Mouse (Mus musculus): ENCODE results near the gene Mast3.
"Not testable (repeated sequence)": the region's sequence is repeated elsewhere in the genome, so short reads cannot be mapped to it uniquely, and the experiment has no call there.

The Mast3 gene

DNA sequence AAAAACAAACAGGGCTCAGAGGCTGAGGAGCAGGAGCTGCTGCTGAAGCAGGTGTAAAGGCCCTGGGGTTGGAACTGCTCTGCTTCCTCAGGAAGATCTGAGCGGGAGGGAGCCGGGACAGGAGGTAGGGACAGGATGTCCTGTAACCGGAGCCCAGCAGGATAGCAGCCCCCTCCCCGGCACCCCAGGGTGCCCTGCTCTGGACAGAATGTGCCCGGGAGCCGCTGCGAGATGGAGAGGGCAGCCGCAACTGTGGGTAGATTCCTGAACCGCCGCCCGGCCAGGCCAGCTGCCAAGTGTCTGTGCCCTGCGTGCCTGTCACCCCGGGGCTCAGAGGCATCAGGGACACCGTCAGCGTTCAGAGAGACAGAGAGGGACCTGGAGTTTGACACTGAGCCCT, 28.7 kb upstream of the Mast3 start:
- DNase-seq = peak; percentile 71

DNA sequence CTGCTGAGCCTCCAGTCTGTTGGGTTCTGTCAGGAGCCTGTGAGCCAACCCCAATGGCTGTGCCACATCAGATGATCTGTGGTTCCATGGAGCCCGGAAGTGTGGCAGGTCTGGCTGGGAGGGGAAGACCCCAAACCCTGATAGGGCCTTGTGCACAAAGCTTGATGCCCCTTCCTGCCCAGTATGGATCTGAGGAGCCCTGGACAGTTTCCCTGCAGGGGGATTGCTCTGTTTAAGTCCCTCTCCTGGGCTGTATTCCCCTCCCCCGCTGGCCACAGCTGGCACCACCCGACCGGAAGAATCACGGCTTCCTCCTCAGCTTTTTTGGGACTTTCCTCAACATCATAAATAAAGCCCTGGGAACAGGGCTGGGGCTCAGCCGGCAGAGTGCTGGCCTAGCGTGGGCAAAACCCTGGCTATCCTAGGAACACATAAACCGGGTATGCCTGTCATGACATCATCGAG, 28.2 kb upstream of the Mast3 start:
- DNase-seq = peak; percentile 64

DNA sequence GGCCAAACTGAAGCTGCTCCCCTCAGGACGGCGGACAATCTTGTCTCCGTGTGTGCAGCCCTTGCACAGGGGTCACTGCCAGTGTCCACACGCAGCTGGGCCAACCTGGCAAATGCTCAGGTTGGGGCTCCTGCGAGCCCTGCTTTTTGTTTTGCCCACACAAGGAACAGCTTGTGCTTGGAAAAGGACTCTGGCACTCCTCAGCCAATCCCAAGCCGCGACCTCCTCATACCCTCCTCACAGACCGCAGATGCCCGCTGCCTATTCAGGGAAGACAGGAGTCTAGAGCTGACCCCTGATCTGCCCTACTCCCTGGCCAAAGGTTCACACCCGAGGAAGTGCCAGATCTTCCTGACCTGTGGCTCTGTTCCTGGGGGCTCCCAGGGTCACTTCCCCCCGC, 27.5 kb upstream of the Mast3 start:
- no peak for DNase-seq

DNA sequence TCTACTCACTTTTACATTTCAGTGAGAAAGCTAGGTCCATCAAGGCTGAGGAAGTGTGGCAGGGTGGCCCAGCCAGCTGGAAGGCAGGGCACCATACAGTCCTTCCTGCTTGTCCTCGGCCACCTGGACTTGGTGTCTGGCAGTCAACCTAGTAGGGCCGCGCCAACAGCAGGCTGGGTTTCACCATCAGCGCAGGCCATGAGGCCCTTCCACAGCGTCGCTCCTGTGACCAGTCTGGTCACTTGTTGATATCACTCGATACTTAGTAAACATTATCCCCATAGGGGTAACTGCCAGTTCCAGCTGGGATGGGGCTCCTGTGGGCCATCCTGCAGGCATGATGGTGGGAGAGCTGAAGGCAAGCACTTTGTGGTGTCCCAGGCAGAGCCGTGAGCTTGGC, 26.7 kb upstream of the Mast3 start:
- no peak for DNase-seq

DNA sequence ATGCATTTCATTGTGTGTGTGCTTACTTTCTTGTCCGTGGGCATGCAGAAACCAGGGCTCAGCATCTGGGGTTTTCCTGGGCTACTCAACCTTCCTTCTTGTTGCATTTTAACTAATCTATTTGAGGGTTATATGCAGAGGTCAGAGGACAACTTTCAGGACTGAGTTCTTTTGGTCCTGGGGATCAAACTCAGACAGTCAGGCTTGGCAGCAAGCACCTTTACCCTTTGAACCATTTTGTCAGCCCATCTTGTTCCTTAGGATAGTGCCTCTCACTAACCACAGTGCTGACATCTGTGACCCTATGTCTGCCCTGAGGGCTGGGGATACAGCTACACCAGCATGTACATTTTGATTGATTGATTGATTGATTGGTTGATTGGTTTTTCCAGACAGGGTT, 22.9 kb upstream of the Mast3 start:
- no peak for DNase-seq

DNA sequence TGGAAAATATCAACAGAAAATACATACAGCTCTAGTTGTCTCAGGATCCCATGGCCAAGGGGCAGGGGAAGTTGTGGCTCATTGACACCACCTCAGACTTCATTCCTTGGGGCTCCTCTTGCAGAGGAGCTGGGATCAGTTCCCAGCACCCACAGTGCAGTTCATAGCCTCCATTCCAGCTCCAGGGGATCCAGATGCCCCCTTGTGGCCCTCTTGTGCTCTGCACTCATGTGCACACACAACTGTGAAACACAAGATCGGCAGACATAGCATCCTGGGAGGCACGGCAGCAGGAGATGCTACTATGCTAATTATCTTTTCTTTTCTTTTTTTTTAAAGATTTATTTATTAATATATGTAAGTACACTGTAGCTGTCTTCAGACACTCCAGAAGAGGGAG, 22.2 kb upstream of the Mast3 start:
- no peak for DNase-seq

DNA sequence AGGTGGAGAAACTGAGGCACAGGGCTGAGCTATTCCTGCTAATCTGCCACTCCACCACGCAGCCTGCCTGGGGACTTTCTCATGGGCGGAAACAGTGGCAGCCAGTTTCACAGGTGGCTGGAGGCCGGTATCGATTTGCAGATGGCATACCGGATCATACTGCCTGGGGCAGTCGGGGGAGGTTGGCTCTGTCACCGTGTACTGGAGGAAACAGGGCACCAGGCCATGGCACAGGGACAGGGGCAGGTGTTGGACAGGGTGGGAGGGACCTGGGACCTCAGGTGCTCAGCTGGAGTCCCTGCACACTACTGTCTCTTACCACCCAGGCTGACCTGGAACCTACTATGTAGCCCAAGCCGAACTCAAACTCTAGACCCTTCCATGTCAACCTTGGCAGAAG, 21.0 kb upstream of the Mast3 start:
- no peak for DNase-seq

DNA sequence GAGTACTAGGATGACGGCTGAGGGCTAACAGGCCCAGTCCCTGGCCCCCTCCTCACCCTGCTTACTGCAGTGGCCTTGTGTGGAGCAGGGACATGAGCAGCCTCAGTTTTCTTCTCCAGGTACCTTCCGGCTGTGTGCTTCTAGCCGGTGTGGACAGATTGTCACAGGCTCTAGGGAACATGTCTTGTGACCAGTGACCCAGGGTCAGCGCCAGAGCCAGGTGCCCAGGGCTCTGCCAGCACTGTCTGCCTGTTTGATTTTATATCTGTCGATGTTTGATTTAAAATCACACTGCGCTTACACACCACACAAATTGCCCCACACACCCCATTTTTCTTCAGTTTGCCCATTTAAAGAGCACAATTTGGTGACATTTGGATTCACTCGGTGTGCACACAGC, 18.9 kb upstream of the Mast3 start:
- DNase-seq = no peak

DNA sequence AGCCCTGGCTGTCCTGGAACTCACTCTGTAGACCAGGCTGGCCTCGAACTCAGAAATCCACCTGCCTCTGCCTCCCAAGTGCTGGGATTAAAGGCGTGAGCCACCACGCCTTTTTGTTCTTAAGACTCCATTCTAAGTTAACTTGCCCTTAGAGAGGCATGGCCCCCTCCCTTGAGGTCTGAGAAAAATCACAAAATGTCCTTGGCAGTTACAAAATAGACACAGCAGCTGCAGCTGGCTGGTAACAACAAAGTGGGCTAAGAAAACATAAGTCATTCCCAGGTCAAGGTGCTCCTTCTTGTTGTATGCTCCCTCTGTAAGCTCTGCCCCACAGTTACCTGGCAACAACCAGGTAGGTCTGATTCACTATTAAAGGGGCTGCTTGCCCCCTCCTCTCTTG, 17.7 kb upstream of the Mast3 start:
- not testable (repeated sequence) for DNase-seq

DNA sequence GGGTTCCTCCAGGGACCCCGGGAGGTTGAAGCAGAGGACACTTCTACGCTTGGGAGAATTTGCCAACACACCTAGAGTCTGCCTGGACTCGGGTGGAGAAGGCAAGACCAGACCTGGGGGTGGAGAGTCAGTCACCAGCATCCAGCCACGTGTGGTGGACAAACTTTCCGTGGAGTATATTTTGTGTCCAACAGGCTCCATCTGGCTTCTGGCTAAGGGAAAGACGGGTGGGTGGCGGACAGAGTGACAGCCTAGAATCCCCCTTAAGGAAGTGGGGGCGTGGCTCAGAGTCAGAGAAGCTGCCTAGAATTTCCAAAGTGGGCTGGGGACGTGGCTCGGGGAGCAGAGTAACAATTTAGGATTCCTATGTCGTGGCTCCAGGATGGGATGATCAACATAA, 17.1 kb upstream of the Mast3 start:
- no peak for DNase-seq

DNA sequence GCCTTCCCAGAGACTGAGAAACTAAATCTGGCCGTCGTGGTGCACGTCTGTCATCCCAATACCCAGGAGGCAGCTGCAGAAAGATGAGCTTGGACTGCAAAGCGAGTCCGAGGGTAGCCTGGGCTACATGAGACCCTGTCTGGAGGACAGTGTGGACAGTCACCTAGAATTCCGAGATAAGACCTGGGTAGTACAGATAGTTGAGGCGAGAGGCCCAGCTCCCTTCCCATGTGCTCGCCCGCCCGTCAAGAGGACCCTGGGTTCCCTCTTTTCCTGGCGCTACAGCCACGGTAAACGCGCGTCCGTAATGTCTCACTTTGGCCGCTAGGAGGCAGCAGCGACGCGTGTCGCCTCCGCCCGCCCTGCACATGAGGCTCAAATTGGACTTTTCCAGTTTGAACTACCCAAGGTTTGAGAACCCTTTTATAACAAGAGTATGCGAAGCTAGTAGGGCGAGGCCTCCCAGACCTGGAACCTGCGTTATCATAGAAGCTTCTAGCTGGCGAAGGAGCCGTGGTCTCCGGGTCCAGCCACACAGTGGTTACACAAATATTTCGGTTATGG, 16.6 kb upstream of the Mast3 start:
- peak; percentile 75 for DNase-seq

DNA sequence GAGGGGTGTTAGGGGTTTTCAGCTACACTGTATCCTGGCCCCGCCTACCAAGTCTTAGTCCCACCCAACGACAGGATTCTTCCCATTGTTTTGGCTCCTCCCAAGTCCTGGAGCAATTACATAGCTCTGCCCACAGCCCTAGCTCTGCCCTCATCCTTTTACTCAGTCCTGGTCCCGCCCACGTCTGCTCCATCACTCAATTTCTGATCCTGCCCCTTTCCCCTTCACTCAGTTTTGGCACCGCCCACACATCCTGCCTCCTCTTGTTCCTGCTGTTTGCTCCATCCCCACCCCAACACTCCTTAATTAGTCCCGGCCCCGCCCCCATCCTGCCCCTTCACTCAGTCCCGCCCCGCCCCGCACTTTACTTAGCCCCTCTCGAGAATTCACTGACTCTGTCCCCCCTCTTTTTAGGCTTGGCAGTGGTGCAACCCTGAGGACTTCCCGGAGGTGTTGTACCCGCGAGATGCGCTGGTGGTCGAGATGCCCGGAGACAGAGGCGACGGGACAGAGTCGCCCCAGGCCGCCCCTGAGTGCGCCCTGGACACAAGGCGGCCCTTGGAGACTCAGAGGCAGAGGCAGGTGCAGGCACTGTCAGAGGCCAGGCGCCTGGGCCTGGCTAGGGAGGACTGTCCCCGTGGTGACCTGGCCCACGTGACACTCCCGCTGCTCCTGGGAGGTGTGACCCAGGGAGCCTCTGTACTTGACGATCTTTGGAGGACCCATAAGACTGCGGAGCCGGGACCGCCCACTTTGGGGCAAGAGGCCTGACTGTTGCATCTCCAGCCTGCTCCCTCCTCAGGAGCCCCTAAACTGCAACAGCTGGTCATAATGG, 15.5 kb upstream of the Mast3 start:
- peak; percentile 90 for DNase-seq

DNA sequence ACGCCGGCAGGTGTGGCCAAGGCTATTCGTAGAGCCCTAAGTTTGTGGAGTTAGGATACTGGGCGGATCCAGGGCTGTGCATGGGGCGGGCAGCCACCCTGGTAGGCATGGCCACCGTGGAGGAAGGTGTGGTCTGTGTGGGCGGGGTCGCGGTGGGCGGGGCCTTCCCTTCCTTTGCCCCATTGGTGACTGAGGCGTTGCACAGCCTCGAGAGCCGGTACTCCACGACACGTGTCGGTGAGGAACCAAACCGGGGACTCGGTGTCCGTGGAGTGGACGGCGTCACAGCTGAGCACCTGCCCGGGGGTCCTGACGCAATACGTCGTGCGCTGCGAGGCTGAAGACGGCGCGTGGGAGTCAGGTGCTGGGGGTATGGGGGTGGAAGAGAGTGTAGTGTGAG, 11.8 kb upstream of the Mast3 start:
- peak; percentile 75 for DNase-seq

DNA sequence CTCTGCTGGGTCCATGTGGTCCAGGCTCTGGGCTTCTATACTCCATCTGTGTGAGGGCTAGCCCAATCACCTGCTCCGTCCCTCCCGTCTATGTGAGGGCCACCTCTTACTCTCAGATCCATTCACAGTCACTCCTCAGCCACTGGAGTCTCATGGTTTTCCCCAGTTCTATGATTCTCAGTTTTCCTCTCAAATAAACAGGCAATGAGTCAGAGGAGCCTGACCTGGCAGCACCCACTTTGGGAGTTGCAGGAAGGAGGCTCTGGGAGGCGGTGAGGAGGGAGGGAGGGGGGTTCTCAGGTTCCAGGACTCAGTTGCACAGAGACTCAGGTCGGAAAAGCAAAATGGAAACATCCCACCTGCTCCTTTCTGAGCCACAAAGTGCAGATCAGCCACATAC, 8.0 kb upstream of the Mast3 start:
- DNase-seq = no peak

DNA sequence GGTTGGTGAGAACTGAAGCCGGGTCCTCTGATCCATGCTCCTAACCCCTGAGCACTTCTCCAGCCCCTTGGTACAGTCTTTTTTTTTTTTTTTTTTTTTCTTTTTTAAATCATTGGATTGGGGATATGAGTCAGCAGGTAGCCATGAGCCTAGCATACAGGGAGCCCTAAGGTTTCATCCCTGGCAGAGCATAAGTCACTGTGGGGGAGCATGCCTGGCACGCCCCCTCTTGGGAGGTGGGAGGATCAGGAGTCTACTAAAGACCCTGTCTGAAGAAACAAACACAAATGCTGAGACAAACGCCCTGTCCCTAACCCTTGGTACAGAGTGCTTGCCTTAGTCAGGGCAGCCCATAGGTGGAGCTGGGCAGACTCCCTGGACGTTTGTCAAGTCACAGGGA, 7.2 kb upstream of the Mast3 start:
- DNase-seq = no peak

DNA sequence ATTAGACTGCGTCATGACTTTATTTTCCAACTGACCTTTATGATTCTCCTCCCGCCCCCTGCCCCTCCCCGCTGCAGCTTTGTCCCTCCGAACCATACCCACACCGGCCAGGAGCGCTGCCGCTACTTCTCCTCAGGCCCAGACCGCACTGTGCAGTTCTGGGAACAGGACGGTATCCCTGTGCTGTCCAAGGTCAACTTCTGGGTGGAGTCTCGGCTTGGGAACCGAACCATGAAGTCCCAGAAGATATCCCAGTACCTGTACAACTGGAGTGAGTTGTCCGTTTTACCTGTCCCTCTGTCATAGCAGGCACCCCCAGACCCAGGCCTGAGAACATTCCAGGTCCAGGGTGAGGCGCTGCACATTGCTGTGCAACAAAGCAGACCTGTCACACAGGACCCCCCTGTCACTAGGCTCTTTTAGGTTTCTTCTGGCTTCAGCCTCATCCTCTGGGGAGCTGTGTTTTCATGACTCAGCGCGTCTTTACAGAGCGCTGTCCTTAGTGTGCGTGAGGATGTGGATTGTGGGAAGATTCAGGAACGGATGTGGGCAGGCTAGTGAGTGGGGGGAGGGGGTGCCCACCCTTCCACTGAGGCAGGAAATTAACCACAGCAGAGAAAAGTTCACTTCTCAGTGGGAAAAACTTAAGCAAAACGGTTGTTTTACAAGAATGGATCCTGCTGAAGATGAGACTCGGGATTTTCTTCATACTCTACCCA, 6.3 kb upstream of the Mast3 start:
- no peak for DNase-seq

DNA sequence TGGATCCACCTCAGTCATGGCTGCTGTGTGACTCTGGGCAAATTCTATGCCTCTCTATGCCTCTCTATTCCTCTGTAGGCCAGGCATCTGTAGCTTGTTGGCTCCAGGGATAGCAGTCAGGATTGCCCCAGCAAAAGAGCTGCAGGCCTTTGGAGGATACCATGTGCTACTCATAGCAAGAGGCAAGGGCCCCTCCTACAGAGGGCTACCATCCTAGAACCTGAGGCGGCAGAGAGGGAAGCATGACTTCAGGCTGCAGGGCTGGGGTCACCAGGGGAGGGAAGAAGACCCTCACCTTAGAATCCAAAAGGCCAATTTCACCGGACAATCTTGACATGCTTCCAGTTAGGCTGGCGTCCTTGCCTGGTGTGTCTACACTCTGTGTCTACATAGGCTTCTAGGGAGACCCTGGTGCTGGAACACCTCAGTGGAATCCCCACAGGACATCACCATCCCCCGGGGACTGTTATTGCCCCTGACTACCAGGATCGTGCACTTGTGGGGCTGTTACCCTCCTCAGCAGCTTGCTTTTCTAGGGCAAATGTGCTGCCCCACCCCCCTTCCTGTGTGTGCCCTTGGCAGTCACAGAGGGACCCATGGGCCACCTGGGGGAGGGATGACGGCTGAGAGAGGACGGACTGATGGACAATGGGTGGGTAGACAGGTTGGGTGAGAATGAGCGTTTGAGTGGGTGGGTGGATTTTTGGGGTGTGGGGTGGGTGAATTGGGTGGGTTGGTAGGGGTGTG, 4.3 kb upstream of the Mast3 start:
- DNase-seq = no peak

DNA sequence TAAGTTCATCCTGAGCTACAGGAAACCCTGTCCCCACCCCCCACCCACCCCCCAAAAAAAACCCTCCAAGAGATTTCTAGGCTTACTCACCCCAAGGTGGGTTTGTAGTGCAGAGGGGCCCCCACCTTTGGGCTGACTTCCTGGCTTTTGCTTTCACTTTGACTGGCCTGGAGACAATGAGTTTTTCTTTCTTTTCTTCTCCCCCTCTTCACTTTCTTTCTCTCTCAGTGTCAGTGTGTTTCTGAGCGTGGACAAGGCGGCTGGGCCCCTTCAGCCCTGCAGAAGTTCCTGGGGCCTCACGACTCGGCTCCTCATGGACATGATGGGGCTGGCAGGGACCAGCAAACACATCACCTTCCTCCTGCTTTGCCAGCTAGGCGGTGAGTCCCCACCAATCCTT, 3.4 kb upstream of the Mast3 start, which contains the start of gene Il12rb1:
Il12rb1 (plus strand) TSS at position 211 of the 400 bp plus-strand sequence.
- no peak for DNase-seq

DNA sequence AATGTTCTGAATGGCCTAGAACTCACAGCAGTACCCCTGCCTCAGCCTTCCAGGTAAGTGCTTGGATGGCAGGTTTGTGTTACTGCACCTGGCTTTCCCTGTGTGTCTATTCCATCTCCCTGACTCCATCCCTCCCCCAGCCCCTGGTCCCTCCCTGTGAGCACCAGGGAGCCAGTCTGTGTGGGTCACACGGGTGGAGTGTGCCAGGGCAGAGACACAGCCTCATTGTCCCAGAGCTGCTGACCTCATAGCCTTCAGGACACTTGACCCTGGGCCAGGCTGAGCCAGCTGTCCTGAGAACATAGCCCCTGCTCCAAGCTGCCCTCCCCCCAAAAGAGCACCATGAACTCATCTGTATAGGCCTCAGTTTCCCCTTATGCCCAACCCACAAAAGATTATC, 2.5 kb upstream of the Mast3 start:
- no peak for DNase-seq

DNA sequence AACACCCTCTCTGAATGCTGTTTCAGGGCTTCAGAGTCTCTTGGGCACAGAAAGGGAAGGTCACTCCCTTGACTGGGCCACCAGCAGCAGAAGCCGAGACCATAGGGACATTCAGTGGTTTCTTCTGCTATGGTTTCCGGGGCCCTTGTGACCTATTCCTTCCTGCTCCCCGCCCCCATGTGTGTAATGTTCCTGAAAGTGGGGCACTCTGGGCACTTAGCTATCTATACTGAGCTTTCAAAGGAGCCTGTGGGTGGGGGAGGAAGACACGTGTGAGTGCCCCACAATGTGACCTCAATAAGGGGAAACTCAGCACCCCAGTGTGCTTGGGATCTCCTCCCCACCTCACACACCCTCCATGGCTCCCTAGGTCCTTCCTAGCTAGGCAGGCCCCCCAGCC, 1.7 kb upstream of the Mast3 start:
- DNase-seq = peak; percentile 45

DNA sequence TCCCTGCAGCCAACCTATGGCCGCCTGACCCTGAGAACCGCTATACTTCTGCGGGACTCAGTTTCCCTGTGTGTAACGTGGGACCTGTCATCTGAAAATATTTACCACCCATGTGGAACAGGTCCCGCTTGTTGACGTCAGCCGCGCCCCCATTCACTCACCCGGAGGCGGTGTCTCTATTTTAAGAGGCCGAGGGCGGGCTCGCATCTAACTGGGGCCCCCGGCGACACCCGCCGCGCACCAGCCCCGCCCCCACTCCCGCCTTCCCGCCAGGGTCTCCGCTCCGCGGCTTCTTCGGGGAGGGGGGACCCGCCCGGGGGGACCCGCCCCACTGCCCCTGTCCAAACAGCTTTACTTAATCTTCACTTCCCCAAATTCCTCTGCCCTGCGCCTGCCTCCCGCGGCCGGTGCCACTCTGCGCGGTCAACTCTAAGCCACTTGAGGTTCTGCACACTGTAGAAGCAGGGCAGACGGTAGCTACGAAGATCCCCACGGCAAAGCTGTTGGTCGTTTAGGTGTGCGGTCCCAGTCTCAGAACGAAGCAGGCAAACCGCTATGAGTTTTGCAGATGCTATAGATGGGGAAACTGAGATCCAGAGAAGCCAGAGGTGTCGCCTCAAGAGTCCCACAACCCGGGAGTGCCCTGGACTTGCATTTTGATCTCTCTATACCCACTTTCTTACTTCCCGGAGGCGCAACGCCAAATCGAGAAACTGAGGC, 933 bp downstream of the Mast3 start:
- DNase-seq = peak; percentile 45

DNA sequence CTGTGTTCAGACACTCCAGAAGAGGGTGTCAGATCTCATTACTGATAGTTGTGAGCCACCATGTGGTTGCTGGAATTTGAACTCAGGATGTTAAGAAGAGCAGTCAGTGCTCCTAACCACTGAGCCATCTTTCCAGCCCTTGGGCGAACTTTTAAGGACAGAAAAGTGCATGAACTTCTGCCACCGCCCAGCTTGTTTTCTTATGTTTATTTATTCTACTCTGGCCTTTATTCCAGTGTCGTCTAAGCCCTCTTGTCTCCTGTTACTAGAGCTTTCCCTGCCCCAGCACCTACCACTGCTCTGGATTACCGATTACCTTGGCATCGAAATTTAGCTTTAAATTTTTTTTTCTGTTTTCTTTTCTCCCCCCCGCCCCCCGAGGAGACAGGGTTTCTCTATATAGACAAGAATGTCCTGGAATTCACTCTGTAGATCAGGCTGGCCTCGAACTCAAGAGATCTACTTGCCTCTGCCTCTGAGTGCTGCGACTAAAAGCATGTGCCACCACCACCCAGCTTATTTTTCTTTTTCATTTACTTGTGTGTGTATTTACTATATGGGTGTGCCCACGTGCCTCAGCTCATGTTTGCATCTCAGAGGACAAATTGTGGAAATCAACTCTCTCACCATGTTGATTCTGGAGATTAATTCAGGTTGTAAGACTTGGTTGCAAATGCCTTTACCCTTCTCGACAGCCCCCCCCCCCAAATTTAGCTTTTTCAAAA, 1.9 kb downstream of the Mast3 start:
- DNase-seq = no peak

Measured in kidney, adult 9 months (tissue).